Mouse (Mus musculus) liver, embryonic 14.5 days (tissue): ENCODE data around the gene Celf2. TPM values are rescaled to one million over a fixed set of nuclear protein-coding genes. Genes with fewer than 3 reads are reported as not detected.

Source experiments
- ATAC-seq: fragments of 200-750 bp; cut with Nextera tagmentation; 2 replicates; pipeline ENCODE4 v1.8.0; 2017; ENCODE audit warnings: moderate number of reproducible peaks, mild to moderate bottlenecking, moderate library complexity; ENCODE audit not compliant: insufficient read depth
- DNase-seq, 3 experiments: peaks; one replicate each; pipeline ENCODE4 v3.0.0-alpha.2; 2012 to 2013; ENCODE audit warnings: low read depth in 3 of 3, low spot score in 3 of 3
- H3K27ac ChIP-seq: fragments of 300-500 bp; sonication (generic); 2 replicates; pipeline ENCODE4 v1.5.1; 2014; ENCODE audit warnings: moderate library complexity, mild to moderate bottlenecking, control low read depth, inconsistent platforms
- H3K27me3 ChIP-seq: fragments of 300-500 bp; sonication (generic); 2 replicates; pipeline ENCODE4 v1.6.1; 2014; ENCODE audit warnings: mild to moderate bottlenecking, low read length, moderate library complexity; ENCODE audit not compliant: control insufficient read depth, insufficient read depth
- H3K36me3 ChIP-seq: fragments of 300-500 bp; sonication (generic); replicated peaks from 2 replicates; pipeline ENCODE4 v1.6.1; 2014; ENCODE audit warnings: low read depth; ENCODE audit not compliant: control insufficient read depth, insufficient read depth
- H3K4me1 ChIP-seq, 2 experiments: fragments of 200-500 bp in 1 of 2; fragments of 300-500 bp in 1 of 2; sonication (generic) in 1 of 2; replicated peaks; 2 replicates each; pipeline ENCODE4 v1.6.1; 2012 to 2014; ENCODE audit warnings: antibody characterized with exemption in 1 of 2, inconsistent platforms in 1 of 2, low read length in 1 of 2; ENCODE audit not compliant: control insufficient read depth in 2 of 2, insufficient read depth in 2 of 2
- H3K4me2 ChIP-seq: fragments of 300-500 bp; sonication (generic); 2 replicates; pipeline ENCODE4 v1.6.1; 2014; ENCODE audit warnings: low read depth, mild to moderate bottlenecking, control low read depth, moderate library complexity
- H3K4me3 ChIP-seq, 2 experiments: fragments of 200-500 bp in 1 of 2; fragments of 300-500 bp in 1 of 2; sonication (generic) in 1 of 2; 2 replicates each; pipeline ENCODE4 v1.5.1; 2012 to 2014; ENCODE audit warnings: low read depth in 2 of 2, low read length in 2 of 2, mild to moderate bottlenecking in 2 of 2, control low read depth in 1 of 2, inconsistent platforms in 1 of 2, moderate library complexity in 1 of 2; ENCODE audit not compliant: insufficient read depth in 1 of 2
- H3K9ac ChIP-seq: fragments of 300-500 bp; sonication (generic); replicated peaks from 2 replicates; pipeline ENCODE4 v1.6.1; 2014; ENCODE audit warnings: mild to moderate bottlenecking, control low read depth, moderate library complexity
- H3K9me3 ChIP-seq: fragments of 300-500 bp; sonication (generic); 2 replicates; pipeline ENCODE4 v1.6.1; 2016; ENCODE audit warnings: low read length, mixed read lengths; ENCODE audit not compliant: control insufficient read depth
- CTCF ChIP-seq: IDR thresholded peaks from 2 replicates; pipeline ENCODE4 v1.5.1; 2016; ENCODE audit warnings: antibody characterized with exemption, low read depth, control low read depth
- EP300 ChIP-seq: IDR thresholded peaks from 2 replicates; pipeline ENCODE4 v1.6.1; 2016; ENCODE audit warnings: antibody characterized with exemption, low read depth
- WGBS: fragments of 180-500 bp; shearing (Covaris S2); extraction: QIAGEN DNeasy Blood & Tissue Kit; methylation state at CpG from one replicate; pipeline ENCODE4 v1.1.7; 2014; ENCODE audit not compliant: insufficient replicate concordance; 5-methylcytosine and 5-hydroxymethylcytosine counted together
- polyA plus RNA-seq, 2 experiments: library from polyadenylated mRNA; depleted of rRNA in 1 of 2; stranded (reverse) in 1 of 2; unstranded in 1 of 2; fragments of >200 nt; fragmentation: Nextera tagmentation in 1 of 2; extraction: Ambion mirVana in 1 of 2; gene quantifications; 2 replicates each; pipeline versions ENCODE4 v1.2.1 to v1.2.3; 2012 to 2014

Celf2 gene
- polyA plus RNA-seq, 2 experiments: 3.9 to 7.8 TPM

GRCm38 (mm10) chr2:7526696-7527095, 17.3 kb upstream of the Celf2 start:
- no peak overlapping the region for H3K9ac ChIP-seq
- H3K4me1 ChIP-seq: no peaks in the 10 kb centered on the region
- 38% methylated on average over 6 of the region's 6 CpGs for WGBS
- no peak overlapping the region for H3K4me3 ChIP-seq
- no peak for TF ChIP-seq CTCF
- no peak for TF ChIP-seq EP300
- DNase-seq (no peak), ATAC-seq (no peak)
- no peak overlapping the region for H3K27ac ChIP-seq
- no peaks in the 10 kb centered on the region for H3K9me3 ChIP-seq
- H3K27me3 ChIP-seq: no peaks in the 10 kb centered on the region
- no peaks in the 10 kb centered on the region for H3K36me3 ChIP-seq
- no peak overlapping the region for H3K4me2 ChIP-seq

GRCm38 (mm10) chr2:7519473-7519872, 10.1 kb upstream of the Celf2 start:
- no peak for TF ChIP-seq CTCF
- no peak for TF ChIP-seq EP300
- WGBS: 35% methylated on average over 1 of the region's 1 CpGs
- H3K4me3 ChIP-seq: no peak overlapping the region
- no peak overlapping the region for H3K9ac ChIP-seq
- no peaks in the 10 kb centered on the region for H3K9me3 ChIP-seq
- no peak overlapping the region for H3K4me2 ChIP-seq
- H3K4me1 ChIP-seq: no peaks in the 10 kb centered on the region
- no peaks in the 10 kb centered on the region for H3K27me3 ChIP-seq
- no peak overlapping the region for H3K27ac ChIP-seq
- no peak for ATAC-seq
- no peak for DNase-seq
- no peaks in the 10 kb centered on the region for H3K36me3 ChIP-seq

GRCm38 (mm10) chr2:7493420-7493819, 15.9 kb downstream of the Celf2 start:
- Histone ChIP-seq H3K9me3 (no peaks in the 10 kb centered on the region), H3K27ac (no peak overlapping the region), H3K27me3 (no peaks in the 10 kb centered on the region), H3K4me2 (no peak overlapping the region), H3K4me3 (no peak overlapping the region), H3K9ac (no peak overlapping the region), H3K4me1 (no peaks in the 10 kb centered on the region), H3K36me3 (no peaks in the 10 kb centered on the region)
- ATAC-seq (no peak), DNase-seq (no peak)
- TF ChIP-seq CTCF (no peak), EP300 (no peak)

- no peaks in the 10 kb centered on the region for H3K27me3 ChIP-seq
- H3K27ac ChIP-seq: no peak overlapping the region
- no peak overlapping the region for H3K4me3 ChIP-seq
- H3K4me1 ChIP-seq: no peaks in the 10 kb centered on the region
- 35% methylated on average over 2 of the region's 2 CpGs for WGBS
- DNase-seq: no peak
- no peak overlapping the region for H3K9ac ChIP-seq
- H3K9me3 ChIP-seq: no peaks in the 10 kb centered on the region
- no peak overlapping the region for H3K4me2 ChIP-seq
- no peaks in the 10 kb centered on the region for H3K36me3 ChIP-seq
- TF ChIP-seq CTCF (no peak), EP300 (no peak)
- no peak for ATAC-seq
Observed at GRCm38 (mm10) chr2:7484974-7485373, 24.4 kb downstream of the Celf2 start.

DNA sequence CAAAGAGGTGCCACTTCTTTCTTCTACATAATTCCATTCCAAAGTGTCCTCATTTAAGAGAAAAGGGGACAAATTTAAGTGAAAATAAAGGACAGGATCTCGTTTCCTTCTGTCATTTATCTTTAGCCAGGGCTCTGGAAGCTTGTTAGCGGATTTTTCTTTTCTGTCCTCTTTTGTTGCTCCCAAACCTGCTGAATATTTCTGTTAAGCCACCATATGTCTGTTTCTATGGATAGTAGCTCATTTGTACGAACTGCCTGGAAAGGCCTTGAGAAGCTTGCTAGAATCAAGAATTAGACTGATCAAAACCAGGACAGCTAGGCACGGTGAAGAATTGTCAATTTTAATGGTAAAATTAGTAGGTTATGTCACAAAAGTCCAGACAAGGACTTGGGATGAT, 27.3 kb downstream of the Celf2 start:
- H3K9ac ChIP-seq: no peak overlapping the region
- no peak overlapping the region for H3K4me3 ChIP-seq
- H3K4me1 ChIP-seq: no peaks in the 10 kb centered on the region
- no peaks in the 10 kb centered on the region for H3K36me3 ChIP-seq
- no peak overlapping the region for H3K27ac ChIP-seq
- H3K27me3 ChIP-seq: no peaks in the 10 kb centered on the region
- WGBS: 46% methylated on average over 4 of the region's 4 CpGs
- H3K4me2 ChIP-seq: no peak overlapping the region
- DNase-seq (no peak), ATAC-seq (no peak)
- H3K9me3 ChIP-seq: no peaks in the 10 kb centered on the region
- TF ChIP-seq EP300 (no peak), CTCF (no peak)
